ENCODE assay signal across 10 mouse cellular contexts in genomic region chr13:54384518-54384917, GRCm38 (mm10). TPM values are rescaled to one million over a fixed set of nuclear protein-coding genes. Genes with fewer than 3 reads are reported as not detected.
A peak's percentile ranks its signal among the peaks of the same experiment; 100 is the strongest.
DNase-seq lines count a peak whose midpoint lies in the region; ATAC-seq and TF ChIP-seq lines count a peak whose summit lies in the region.
"Had no signal": no experiment of that assay in that cellular context is flagged by ENCODE, and none has a peak within 500 bp of the region (broad histone marks: within the 10 kb centered on the region; RNA-seq: fewer than 3 reads in every experiment).

No protein-coding gene starts in this region.

- intact Hi-C loops in left cerebral cortex, postnatal 4 days (cut with DNase I) = no loop called here

- H3K4me1 ChIP-seq in kidney, embryonic 15.5 days = peaks cover 10% of the 10 kb centered on the region
- peaks cover 7% of the 10 kb centered on the region for H3K4me1 ChIP-seq in hindbrain, postnatal 0 days (ENCODE audit: insufficient read depth, low read length)

- no peak for ATAC-seq in kidney, embryonic 15.5 days (replicated peaks; ENCODE audit: low FRiP score)
- ATAC-seq in hindbrain, postnatal 0 days = peak; percentile 55

- H3K27ac ChIP-seq in kidney, embryonic 15.5 days = no peak overlapping the region
- H3K27ac ChIP-seq in hindbrain, postnatal 0 days = peak overlapping the region; percentile 60; the same call in 1 of the 2 replicates
- H3K27ac ChIP-seq: macrophage had no signal

- H3K9me3 ChIP-seq in kidney, embryonic 15.5 days (replicated peaks) = no peaks in the 10 kb centered on the region
- H3K9me3 ChIP-seq in hindbrain, postnatal 0 days (ENCODE audit: low read length) = no peaks in the 10 kb centered on the region

- H3K36me3 ChIP-seq in kidney, embryonic 15.5 days = no peaks in the 10 kb centered on the region
- H3K36me3 ChIP-seq in hindbrain, postnatal 0 days (ENCODE audit: insufficient read depth, low read length) = no peaks in the 10 kb centered on the region

- peaks cover 5% of the 10 kb centered on the region; the same call in 1 of the 2 replicates for H3K27me3 ChIP-seq in kidney, embryonic 15.5 days
- no peaks in the 10 kb centered on the region for H3K27me3 ChIP-seq in hindbrain, postnatal 0 days (ENCODE audit: insufficient read depth, low read length)

- H3K4me2 ChIP-seq in kidney, embryonic 15.5 days = peak overlapping the region; percentile 17
- no peak overlapping the region for H3K4me2 ChIP-seq in hindbrain, postnatal 0 days (ENCODE audit: low read depth, low read length)

- no peak for TF ChIP-seq CTCF in hindbrain, postnatal 0 days (IDR thresholded peaks at IDR 0.05; ENCODE audit: low read depth)

- H3K9ac ChIP-seq in kidney, embryonic 15.5 days = no peak overlapping the region
- no peak overlapping the region for H3K9ac ChIP-seq in hindbrain, postnatal 0 days (replicated peaks; ENCODE audit: low read length)

- 17% methylated on average over 5 of the region's 5 CpGs for WGBS in kidney, embryonic 15.5 days
- WGBS in hindbrain, postnatal 0 days = 38% methylated on average over 5 of the region's 5 CpGs

- H3K4me3 ChIP-seq in kidney, embryonic 15.5 days (replicated peaks) = no peak overlapping the region
- H3K4me3 ChIP-seq in hindbrain, postnatal 0 days (ENCODE audit: low read length) = no peak overlapping the region

- peak; percentile 45 for DNase-seq in cerebellum, adult 11 months
- DNase-seq in cerebellum, postnatal 4 days (ENCODE audit: low spot score in 2 of 2) = no peak
- no peak for DNase-seq in kidney, adult 18-20 months
- DNase-seq in R1 (ENCODE audit: low read depth, low spot score) = peak; percentile 39
- DNase-seq in hindbrain, postnatal 0 days (ENCODE audit: low spot score) = no peak
- DNase-seq in left cerebral cortex, postnatal 4 days = no peak
- DNase-seq in urinary bladder, postnatal 25 days (ENCODE audit: low spot score) = no peak
- DNase-seq: kidney, adult 2 months had no signal

RNA-seq across cellular contexts. Expression of gene Cplx2, which starts 13.4 kb away (rescaled TPM):
- polyA plus RNA-seq in kidney, embryonic 15.5 days (2015; fragmentation: Nextera tagmentation; extraction: Ambion mirVana) = 4.0 and 5.3 TPM in 2 replicates
- total RNA-seq in hindbrain, postnatal 0 days (2014; rRNA removed) = 118 and 120 TPM in 2 replicates
- 46.2 and 47.4 TPM in 2 replicates for polyA plus RNA-seq in hindbrain, postnatal 0 days (2015; fragmentation: Nextera tagmentation; extraction: Ambion mirVana)
- 100 to 1,000 TPM; 451 to 461 TPM for total RNA-seq in left cerebral cortex, postnatal 4 days (2021)
- polyA plus RNA-seq: macrophage had no signal

Comparison
In these comparisons a context has a peak if more than half of its experiments do, and no peak if none do; other contexts are left out.
1. DNase-seq: peak in cerebellum, adult 11 months (single experiment) and R1 (single experiment); none in cerebellum, postnatal 4 days (0 of 2), kidney, adult 18-20 months (single experiment), hindbrain, postnatal 0 days (single experiment), left cerebral cortex, postnatal 4 days (single experiment) and urinary bladder, postnatal 25 days (single experiment).